Mouse (Mus musculus) heart, embryonic 13.5 days (tissue): ENCODE measurements at regions not wholly inside any gene's neighbourhood (a gene's known extent, or its start where the extent isn't known, plus 50 kb on each side); places are given as distances from the start of the nearest gene placed in this dataset.

ENCODE experiments used
- ATAC-seq: fragments of 200-750 bp; cut with Nextera tagmentation; 2 replicates; pipeline ENCODE4 v1.8.0; 2017; ENCODE audit warnings: moderate TSS enrichment; ENCODE audit not compliant: insufficient number of reproducible peaks, low FRiP score, low TSS enrichment; ENCODE audit errors: extremely low read depth
- H3K27ac ChIP-seq: fragments of 300-500 bp; sonication (generic); replicated peaks from 2 replicates; pipeline ENCODE4 v1.5.1; 2015; ENCODE audit warnings: moderate library complexity, mild to moderate bottlenecking, inconsistent platforms
- H3K27me3 ChIP-seq: fragments of 300-500 bp; sonication (generic); replicated peaks from 2 replicates; pipeline ENCODE4 v1.6.1; 2015; ENCODE audit warnings: mild to moderate bottlenecking, inconsistent platforms
- H3K36me3 ChIP-seq: fragments of 300-500 bp; sonication (generic); 2 replicates; pipeline ENCODE4 v1.6.1; 2015; ENCODE audit warnings: mild to moderate bottlenecking, inconsistent platforms
- H3K4me1 ChIP-seq: fragments of 300-500 bp; sonication (generic); 2 replicates; pipeline ENCODE4 v1.6.1; 2015; ENCODE audit warnings: inconsistent platforms
- H3K4me2 ChIP-seq: fragments of 300-500 bp; sonication (generic); 2 replicates; pipeline ENCODE4 v1.6.1; 2015; ENCODE audit warnings: inconsistent platforms, mild to moderate bottlenecking, moderate library complexity
- H3K4me3 ChIP-seq: fragments of 300-500 bp; sonication (generic); 2 replicates; pipeline ENCODE4 v1.5.1; 2015; ENCODE audit warnings: moderate library complexity, mild to moderate bottlenecking, inconsistent platforms
- H3K9ac ChIP-seq: fragments of 300-500 bp; sonication (generic); 2 replicates; pipeline ENCODE4 v1.6.1; 2015; ENCODE audit warnings: inconsistent platforms, mild to moderate bottlenecking, moderate library complexity
- H3K9me3 ChIP-seq: fragments of 300-500 bp; sonication (generic); 2 replicates; pipeline ENCODE4 v1.6.1; 2016; ENCODE audit warnings: inconsistent platforms
- WGBS: fragments of 180-500 bp; shearing (Covaris S2); methylation state at CpG from one replicate; pipeline ENCODE4 v1.1.7; 2015; ENCODE audit warnings: mixed read lengths; 5-methylcytosine and 5-hydroxymethylcytosine counted together

GRCm38 (mm10) chr7:95974085-95974484 lies 197.0 kb upstream of the Tenm4 start:
- peaks cover 8% of the 10 kb centered on the region for H3K4me1 ChIP-seq
- H3K27me3 ChIP-seq, result no peaks in the 10 kb centered on the region
- H3K4me2 ChIP-seq, result no peak overlapping the region
- no peak overlapping the region for H3K9ac ChIP-seq
- WGBS, result 67% methylated on average over 2 of the region's 2 CpGs
- no peaks in the 10 kb centered on the region for H3K9me3 ChIP-seq
- H3K27ac ChIP-seq, result no peak overlapping the region
- no peak for ATAC-seq
- H3K36me3 ChIP-seq, result no peaks in the 10 kb centered on the region
- no peak overlapping the region for H3K4me3 ChIP-seq

GRCm38 (mm10) chr7:95991250-95992032 lies 179.6 kb upstream of the Tenm4 start:
- no peak for ATAC-seq
- Histone ChIP-seq H3K9ac (no peak overlapping the region), H3K4me2 (no peak overlapping the region), H3K9me3 (no peaks in the 10 kb centered on the region), H3K27me3 (no peaks in the 10 kb centered on the region), H3K36me3 (no peaks in the 10 kb centered on the region), H3K27ac (no peak overlapping the region), H3K4me3 (no peak overlapping the region), H3K4me1 (no peaks in the 10 kb centered on the region)
- WGBS, result 68% methylated on average over 10 of the region's 10 CpGs

- no peak overlapping the region for H3K27ac ChIP-seq
- H3K4me1 ChIP-seq, result no peaks in the 10 kb centered on the region
Observed at GRCm38 (mm10) chr7:95992033-95992516, 179.0 kb upstream of the Tenm4 start.

GRCm38 (mm10) chr7:95992521-95992920 lies 178.5 kb upstream of the Tenm4 start:
- H3K4me1 ChIP-seq, result no peaks in the 10 kb centered on the region
- no peaks in the 10 kb centered on the region for H3K27me3 ChIP-seq
- no peaks in the 10 kb centered on the region for H3K9me3 ChIP-seq
- no peak overlapping the region for H3K4me2 ChIP-seq
- no peak overlapping the region for H3K4me3 ChIP-seq
- no peak for ATAC-seq
- 73% methylated on average over 3 of the region's 3 CpGs for WGBS
- H3K36me3 ChIP-seq, result no peaks in the 10 kb centered on the region
- no peak overlapping the region for H3K9ac ChIP-seq
- no peak overlapping the region for H3K27ac ChIP-seq

More at GRCm38 (mm10) chr7:95992033-95992516, 179.0 kb upstream of the Tenm4 start:
- no peaks in the 10 kb centered on the region for H3K36me3 ChIP-seq
- 82% methylated on average over 3 of the region's 3 CpGs for WGBS
- no peak for ATAC-seq
- no peak overlapping the region for H3K4me3 ChIP-seq
- no peak overlapping the region for H3K9ac ChIP-seq
- no peaks in the 10 kb centered on the region for H3K9me3 ChIP-seq
- no peak overlapping the region for H3K4me2 ChIP-seq
- H3K27me3 ChIP-seq, result no peaks in the 10 kb centered on the region

GRCm38 (mm10) chr7:95997190-95997589 lies 173.9 kb upstream of the Tenm4 start:
- no peaks in the 10 kb centered on the region for H3K27me3 ChIP-seq
- ATAC-seq, result no peak
- no peak overlapping the region for H3K9ac ChIP-seq
- H3K27ac ChIP-seq, result no peak overlapping the region
- 73% methylated on average over 3 of the region's 3 CpGs for WGBS
- no peak overlapping the region for H3K4me3 ChIP-seq
- H3K4me2 ChIP-seq, result no peak overlapping the region
- H3K9me3 ChIP-seq, result no peaks in the 10 kb centered on the region
- no peaks in the 10 kb centered on the region for H3K36me3 ChIP-seq
- H3K4me1 ChIP-seq, result no peaks in the 10 kb centered on the region

GRCm38 (mm10) chr7:95999189-95999588 lies 171.9 kb upstream of the Tenm4 start:
- no peak for ATAC-seq
- Histone ChIP-seq H3K36me3 (no peaks in the 10 kb centered on the region), H3K27ac (no peak overlapping the region), H3K4me3 (no peak overlapping the region), H3K9me3 (no peaks in the 10 kb centered on the region), H3K4me2 (no peak overlapping the region), H3K27me3 (no peaks in the 10 kb centered on the region), H3K4me1 (peaks cover 9% of the 10 kb centered on the region; the same call in 1 of the 2 replicates), H3K9ac (no peak overlapping the region)
- WGBS, result 75% methylated on average over 4 of the region's 4 CpGs

GRCm38 (mm10) chr7:96002401-96002800 lies 168.6 kb upstream of the Tenm4 start:
- no peaks in the 10 kb centered on the region for H3K9me3 ChIP-seq
- no peak for ATAC-seq
- H3K4me2 ChIP-seq, result no peak overlapping the region
- peaks cover 14% of the 10 kb centered on the region; the same call in 1 of the 2 replicates for H3K4me1 ChIP-seq
- no peak overlapping the region for H3K4me3 ChIP-seq
- 72% methylated on average over 5 of the region's 5 CpGs for WGBS
- H3K27me3 ChIP-seq, result no peaks in the 10 kb centered on the region
- H3K36me3 ChIP-seq, result no peaks in the 10 kb centered on the region
- no peak overlapping the region for H3K9ac ChIP-seq
- H3K27ac ChIP-seq, result no peak overlapping the region

- no peak overlapping the region for H3K27ac ChIP-seq
- no peak overlapping the region for H3K4me3 ChIP-seq
- peaks cover 14% of the 10 kb centered on the region; the same call in 1 of the 2 replicates for H3K4me1 ChIP-seq
- no peaks in the 10 kb centered on the region for H3K9me3 ChIP-seq
- no peaks in the 10 kb centered on the region for H3K36me3 ChIP-seq
- no peaks in the 10 kb centered on the region for H3K27me3 ChIP-seq
- H3K9ac ChIP-seq, result no peak overlapping the region
- H3K4me2 ChIP-seq, result no peak overlapping the region
- 78% methylated on average over 2 of the region's 2 CpGs for WGBS
- ATAC-seq, result no peak
Observed at GRCm38 (mm10) chr7:96006299-96006698, 164.7 kb upstream of the Tenm4 start.

GRCm38 (mm10) chr7:96013008-96013407 lies 158.0 kb upstream of the Tenm4 start:
- 72% methylated on average over 5 of the region's 5 CpGs for WGBS
- no peak overlapping the region for H3K4me3 ChIP-seq
- ATAC-seq, result no peak
- H3K4me1 ChIP-seq, result no peaks in the 10 kb centered on the region
- H3K27ac ChIP-seq, result no peak overlapping the region
- H3K9me3 ChIP-seq, result no peaks in the 10 kb centered on the region
- H3K9ac ChIP-seq, result no peak overlapping the region
- H3K36me3 ChIP-seq, result no peaks in the 10 kb centered on the region
- H3K4me2 ChIP-seq, result no peak overlapping the region
- no peaks in the 10 kb centered on the region for H3K27me3 ChIP-seq

GRCm38 (mm10) chr7:96017112-96017884 lies 153.7 kb upstream of the Tenm4 start:
- Histone ChIP-seq H3K27ac (no peak overlapping the region), H3K4me1 (no peaks in the 10 kb centered on the region), H3K9me3 (no peaks in the 10 kb centered on the region), H3K9ac (no peak overlapping the region), H3K36me3 (no peaks in the 10 kb centered on the region), H3K4me2 (no peak overlapping the region), H3K27me3 (no peaks in the 10 kb centered on the region), H3K4me3 (no peak overlapping the region)
- 59% methylated on average over 6 of the region's 6 CpGs for WGBS
- no peak; the same call in 1 of the 2 replicates for ATAC-seq

- Histone ChIP-seq H3K4me2 (no peak overlapping the region), H3K27me3 (no peaks in the 10 kb centered on the region), H3K4me1 (no peaks in the 10 kb centered on the region), H3K9me3 (peaks cover 3% of the 10 kb centered on the region; the same call in 1 of the 2 replicates), H3K9ac (no peak overlapping the region), H3K36me3 (no peaks in the 10 kb centered on the region), H3K27ac (no peak overlapping the region), H3K4me3 (no peak overlapping the region)
- WGBS, result 87% methylated on average over 3 of the region's 3 CpGs
- ATAC-seq, result no peak
Observed at GRCm38 (mm10) chr7:96024048-96024447, 147.0 kb upstream of the Tenm4 start.
